Mouse (Mus musculus) liver, embryonic 15.5 days (tissue): ENCODE data around the gene Olfr1201. TPM values are rescaled to one million over a fixed set of nuclear protein-coding genes. Genes with fewer than 3 reads are reported as not detected.

Source experiments
- ATAC-seq: fragments of 200-750 bp; cut with Nextera tagmentation; 2 replicates; pipeline ENCODE4 v1.8.0; 2017; ENCODE audit warnings: moderate number of reproducible peaks, mild to moderate bottlenecking, moderate library complexity; ENCODE audit not compliant: insufficient read depth
- H3K27ac ChIP-seq: fragments of 300-500 bp; sonication (generic); replicated peaks from 2 replicates; pipeline ENCODE4 v1.5.1; 2015; ENCODE audit warnings: mild to moderate bottlenecking, inconsistent platforms
- H3K27me3 ChIP-seq: fragments of 300-500 bp; sonication (generic); 2 replicates; pipeline ENCODE4 v1.6.1; 2015; ENCODE audit warnings: mild to moderate bottlenecking, inconsistent platforms
- H3K36me3 ChIP-seq: fragments of 300-500 bp; sonication (generic); replicated peaks from 2 replicates; pipeline ENCODE4 v1.6.1; 2015; ENCODE audit warnings: moderate library complexity, mild to moderate bottlenecking, inconsistent platforms
- H3K4me1 ChIP-seq: fragments of 300-500 bp; sonication (generic); replicated peaks from 2 replicates; pipeline ENCODE4 v1.6.1; 2015; ENCODE audit warnings: inconsistent platforms
- H3K4me2 ChIP-seq: fragments of 300-500 bp; sonication (generic); 2 replicates; pipeline ENCODE4 v1.6.1; 2015; ENCODE audit warnings: moderate library complexity, mild to moderate bottlenecking, inconsistent platforms
- H3K4me3 ChIP-seq: fragments of 300-500 bp; sonication (generic); replicated peaks from 2 replicates; pipeline ENCODE4 v1.5.1; 2015; ENCODE audit warnings: mild to moderate bottlenecking, inconsistent platforms
- H3K9ac ChIP-seq: fragments of 300-500 bp; sonication (generic); 2 replicates; pipeline ENCODE4 v1.6.1; 2015; ENCODE audit warnings: moderate library complexity, mild to moderate bottlenecking, inconsistent platforms
- H3K9me3 ChIP-seq: fragments of 300-500 bp; sonication (generic); replicated peaks from 2 replicates; pipeline ENCODE4 v1.6.1; 2016; ENCODE audit warnings: inconsistent platforms
- WGBS: fragments of 180-500 bp; shearing (Covaris S2); methylation state at CpG from one replicate; pipeline ENCODE4 v1.1.7; 2015; ENCODE audit warnings: mixed read lengths; ENCODE audit not compliant: insufficient replicate concordance; 5-methylcytosine and 5-hydroxymethylcytosine counted together
- polyA plus RNA-seq: library from polyadenylated mRNA; unstranded; fragments of >200 nt; fragmentation: Nextera tagmentation; extraction: Ambion mirVana; gene quantifications from 2 replicates; pipeline ENCODE4 v1.2.1, GENCODE M21; 2015

Olfr1201 gene
- polyA plus RNA-seq: not detected in 2 replicates

DNA sequence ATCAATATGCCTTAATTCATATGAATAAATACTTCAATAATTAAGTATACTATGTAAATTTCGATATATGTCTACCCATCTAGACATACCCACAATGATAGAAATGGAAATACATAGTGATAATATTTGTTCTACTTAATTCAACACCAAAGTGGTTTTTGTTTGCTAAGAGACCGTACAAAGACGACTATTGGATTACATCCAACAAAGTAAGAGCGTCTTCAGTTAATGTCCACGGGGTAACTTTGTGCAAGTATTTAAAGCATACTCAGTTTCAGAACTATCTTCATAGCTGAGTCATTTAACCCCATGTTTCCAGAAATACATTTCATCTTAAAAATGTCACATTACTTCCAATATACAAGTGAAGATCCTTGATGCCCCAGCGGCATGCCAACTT is at the start of gene Olfr1201:
Gene Olfr1201 (plus strand): TSS at position 301 of the 400 bp plus-strand sequence.
- ATAC-seq: no peak
- Histone ChIP-seq H3K27ac (no peak within 1 kb of the TSS), H3K4me1 (no peaks in the 10 kb centered on the region), H3K9ac (no peak within 1 kb of the TSS), H3K4me3 (no peak within 1 kb of the TSS), H3K27me3 (no peaks in the 10 kb centered on the region), H3K4me2 (no peak within 1 kb of the TSS), H3K36me3 (no peaks in the 10 kb centered on the region), H3K9me3 (no peaks in the 10 kb centered on the region)
- WGBS: 64% methylated on average over 6 of the region's 6 CpGs

DNA sequence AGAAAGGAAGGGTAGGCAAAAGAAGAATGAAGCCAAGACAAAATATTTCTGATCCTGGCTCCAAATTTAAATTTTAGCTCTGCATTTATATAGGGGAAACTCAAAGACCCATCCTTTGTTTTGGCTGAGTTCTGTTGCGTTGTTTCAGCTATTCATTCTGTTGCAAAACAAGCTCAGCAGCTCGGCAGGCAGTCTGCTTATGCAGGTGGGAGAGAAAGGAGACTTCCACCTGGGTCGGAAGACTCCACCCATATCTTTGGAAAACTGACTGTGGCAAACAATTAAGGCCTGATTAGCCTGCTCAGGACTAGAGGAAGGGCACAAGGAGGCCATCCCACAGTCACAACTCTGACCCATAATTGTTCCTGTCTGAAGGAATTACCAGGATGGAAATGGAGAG is 49.5 kb upstream of the Olfr1201 start:
- Histone ChIP-seq H3K27me3 (no peaks in the 10 kb centered on the region), H3K9ac (no peak overlapping the region), H3K9me3 (no peaks in the 10 kb centered on the region), H3K4me2 (no peak overlapping the region), H3K27ac (no peak overlapping the region), H3K4me3 (no peak overlapping the region), H3K36me3 (no peaks in the 10 kb centered on the region), H3K4me1 (no peaks in the 10 kb centered on the region)
- 55% methylated on average over 3 of the region's 3 CpGs for WGBS
- no peak for ATAC-seq

DNA sequence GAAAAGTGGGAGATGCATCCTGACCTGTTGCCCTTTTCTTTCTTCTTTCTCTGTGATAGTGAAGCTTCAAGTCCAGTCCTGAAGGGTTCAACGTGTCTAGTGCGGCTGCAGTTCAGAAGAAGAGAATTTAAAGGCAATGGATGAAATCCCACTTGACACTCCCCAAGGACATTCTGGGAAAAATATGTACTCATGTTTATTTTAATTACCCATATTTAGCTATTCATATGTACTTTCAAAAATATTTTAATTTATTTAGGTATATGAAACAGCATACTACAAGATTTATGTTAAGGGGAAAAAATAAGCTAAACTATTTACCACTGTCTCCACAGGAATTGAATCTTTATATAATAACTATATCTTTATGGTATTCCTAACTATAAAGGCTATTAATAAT is 41.6 kb upstream of the Olfr1201 start, which contains the start of gene Olfr1198:
Gene Olfr1198 (minus strand): TSS at position 101 of the 400 bp plus-strand sequence.
- WGBS: 56% methylated on average over 2 of the region's 2 CpGs
- no peak within 1 kb of the TSS for H3K9ac ChIP-seq
- H3K4me3 ChIP-seq: no peak within 1 kb of the TSS
- H3K27me3 ChIP-seq: no peaks in the 10 kb centered on the region
- no peak within 1 kb of the TSS for H3K4me2 ChIP-seq
- no peak within 1 kb of the TSS for H3K27ac ChIP-seq
- H3K36me3 ChIP-seq: no peaks in the 10 kb centered on the region
- no peaks in the 10 kb centered on the region for H3K9me3 ChIP-seq
- ATAC-seq: no peak
- H3K4me1 ChIP-seq: no peaks in the 10 kb centered on the region

DNA sequence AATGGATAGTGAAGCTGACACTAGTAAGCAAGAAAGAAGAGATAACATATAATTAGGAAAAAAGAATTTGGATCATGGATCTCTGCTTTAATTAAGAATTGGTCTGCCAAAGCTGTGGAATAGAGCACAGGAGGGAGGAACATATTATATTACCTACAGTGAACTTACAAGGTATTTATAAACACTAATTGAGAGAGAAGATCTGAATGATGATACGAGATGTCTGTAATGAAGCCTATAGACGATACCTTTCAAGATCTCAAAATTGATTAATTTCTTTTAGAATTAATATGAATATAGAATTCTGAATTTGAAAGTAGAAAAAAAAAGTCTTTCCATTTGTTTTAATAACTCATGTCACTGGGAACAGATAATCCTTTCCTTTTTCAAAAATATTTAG is 32.5 kb upstream of the Olfr1201 start, which contains the start of gene Olfr1199:
Gene Olfr1199 (minus strand): TSS at position 101 of the 400 bp plus-strand sequence.
- H3K9me3 ChIP-seq: no peaks in the 10 kb centered on the region
- H3K9ac ChIP-seq: no peak within 1 kb of the TSS
- no peaks in the 10 kb centered on the region for H3K4me1 ChIP-seq
- no peaks in the 10 kb centered on the region for H3K36me3 ChIP-seq
- no peak within 1 kb of the TSS for H3K4me3 ChIP-seq
- ATAC-seq: no peak
- H3K4me2 ChIP-seq: no peak within 1 kb of the TSS
- 69% methylated on average over 2 of the region's 2 CpGs for WGBS
- no peaks in the 10 kb centered on the region for H3K27me3 ChIP-seq
- H3K27ac ChIP-seq: no peak within 1 kb of the TSS

DNA sequence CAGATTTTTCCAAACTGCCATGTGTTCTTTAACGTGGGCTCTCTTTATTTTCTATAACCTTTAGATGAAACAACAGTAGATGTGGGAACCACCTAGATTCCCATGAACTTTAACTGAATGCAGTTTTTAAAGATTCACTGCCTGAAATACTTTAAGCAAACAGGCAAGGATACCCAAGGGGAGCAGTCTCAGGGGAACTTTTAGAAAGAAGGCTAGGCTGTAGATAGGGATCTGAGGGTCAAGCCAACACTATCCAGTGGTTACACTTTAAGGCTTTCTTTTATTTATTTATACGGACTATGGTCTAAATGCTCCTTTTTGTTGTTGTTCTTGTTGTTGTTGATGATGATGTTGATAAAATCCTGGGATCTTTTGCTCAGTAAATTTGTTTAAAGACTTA is 22.4 kb upstream of the Olfr1201 start, which contains the start of gene Olfr1200:
Gene Olfr1200 (minus strand): TSS at position 101 of the 400 bp plus-strand sequence.
- ATAC-seq: no peak
- WGBS: 52% methylated on average over 2 of the region's 2 CpGs
- Histone ChIP-seq H3K27me3 (no peaks in the 10 kb centered on the region), H3K4me1 (no peaks in the 10 kb centered on the region), H3K4me3 (no peak within 1 kb of the TSS), H3K4me2 (no peak within 1 kb of the TSS), H3K9me3 (no peaks in the 10 kb centered on the region), H3K36me3 (no peaks in the 10 kb centered on the region), H3K9ac (no peak within 1 kb of the TSS), H3K27ac (no peak within 1 kb of the TSS)

DNA sequence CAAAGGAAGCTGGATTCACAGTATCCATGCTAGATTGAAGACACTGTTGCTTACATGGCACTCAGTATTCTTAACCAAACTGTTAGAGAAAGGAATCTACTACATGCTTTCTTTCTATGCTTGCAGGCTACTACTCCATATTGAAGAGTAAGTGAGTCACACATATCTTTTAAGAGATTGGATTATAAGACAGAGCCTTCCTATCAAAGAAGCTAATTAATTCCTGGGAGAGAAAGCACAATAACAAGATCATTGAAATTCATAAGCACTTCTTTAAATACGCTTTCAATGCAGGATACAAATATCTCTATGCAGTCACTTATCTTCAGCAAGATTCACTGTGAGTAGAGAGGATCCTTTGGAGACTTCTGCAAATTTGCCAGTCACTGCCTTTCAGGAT is 21.4 kb downstream of the Olfr1201 start, which contains the start of gene Olfr1202:
Gene Olfr1202 (plus strand): TSS at position 301 of the 400 bp plus-strand sequence.
- 51% methylated on average over 1 of the region's 1 CpGs for WGBS

DNA sequence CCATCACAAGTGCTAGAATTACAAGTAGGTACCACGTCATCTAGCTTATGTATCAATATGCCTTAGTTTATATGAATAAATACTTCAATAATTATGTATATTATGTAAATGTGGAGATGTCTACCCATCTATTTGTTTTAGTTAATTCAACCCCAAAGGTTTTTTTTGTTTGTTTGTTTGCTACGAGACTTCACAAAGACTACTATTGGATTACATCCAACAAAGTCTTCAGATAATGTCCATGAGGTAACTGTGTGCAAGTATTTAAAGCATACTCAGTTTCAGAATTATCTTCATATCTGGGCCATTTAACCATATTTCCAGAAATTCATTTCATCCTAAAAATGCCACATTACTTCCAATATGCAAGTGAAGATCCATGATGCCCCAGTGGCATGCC is 36.6 kb downstream of the Olfr1201 start, which contains the start of gene Olfr1205:
Gene Olfr1205 (plus strand): TSS at position 301 of the 400 bp plus-strand sequence.
- ATAC-seq: no peak

More for the DNA sequence above, 21.4 kb downstream of the Olfr1201 start, which contains the start of gene Olfr1202:
- Histone ChIP-seq H3K9ac (no peak within 1 kb of the TSS), H3K27me3 (no peaks in the 10 kb centered on the region), H3K4me1 (no peaks in the 10 kb centered on the region), H3K27ac (no peak within 1 kb of the TSS), H3K36me3 (no peaks in the 10 kb centered on the region), H3K4me2 (no peak within 1 kb of the TSS), H3K4me3 (no peak within 1 kb of the TSS), H3K9me3 (no peaks in the 10 kb centered on the region)
- no peak for ATAC-seq

DNA sequence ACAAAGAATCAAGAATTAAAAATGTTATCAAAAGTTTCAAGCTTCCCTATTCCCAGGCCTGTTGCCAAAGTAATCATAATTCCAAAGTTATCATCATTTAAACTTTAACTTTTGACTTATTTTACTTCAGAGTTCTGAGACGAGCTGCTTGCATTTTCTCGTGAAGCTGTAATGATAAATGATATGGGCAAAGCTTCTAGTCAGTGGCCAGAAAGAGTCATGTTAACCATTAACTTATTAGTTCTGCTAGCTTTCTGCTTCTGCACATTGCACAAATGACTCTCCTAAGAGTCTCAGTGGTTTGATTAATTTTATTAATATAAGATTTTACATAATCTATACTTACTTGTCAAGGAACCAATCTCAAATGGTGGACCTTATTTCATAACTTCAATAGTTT is 45.6 kb downstream of the Olfr1201 start:
- WGBS: 55% methylated on average over 2 of the region's 2 CpGs
- H3K36me3 ChIP-seq: no peaks in the 10 kb centered on the region
- H3K9me3 ChIP-seq: no peaks in the 10 kb centered on the region
- ATAC-seq: no peak
- H3K4me1 ChIP-seq: no peaks in the 10 kb centered on the region
- H3K4me3 ChIP-seq: no peak overlapping the region
- H3K4me2 ChIP-seq: no peak overlapping the region
- no peak overlapping the region for H3K9ac ChIP-seq
- no peak overlapping the region for H3K27ac ChIP-seq
- no peaks in the 10 kb centered on the region for H3K27me3 ChIP-seq

More for the DNA sequence above, 36.6 kb downstream of the Olfr1201 start, which contains the start of gene Olfr1205:
- H3K9ac ChIP-seq: no peak within 1 kb of the TSS
- H3K4me1 ChIP-seq: no peaks in the 10 kb centered on the region
- no peaks in the 10 kb centered on the region for H3K27me3 ChIP-seq
- 70% methylated on average over 2 of the region's 2 CpGs for WGBS
- no peak within 1 kb of the TSS for H3K4me3 ChIP-seq
- H3K27ac ChIP-seq: no peak within 1 kb of the TSS
- H3K4me2 ChIP-seq: no peak within 1 kb of the TSS
- H3K36me3 ChIP-seq: no peaks in the 10 kb centered on the region
- no peaks in the 10 kb centered on the region for H3K9me3 ChIP-seq

Other genes with a start within 250 kb of the Olfr1201 start
- gene Olfr1188, start 236.1 kb upstream of the Olfr1201 start, polyA plus RNA-seq: not detected in 2 replicates
- not detected in 2 replicates for gene Olfr1189, start 206.6 kb upstream of the Olfr1201 start, polyA plus RNA-seq
- gene Olfr1191-ps1, start 152.5 kb upstream of the Olfr1201 start, polyA plus RNA-seq: not detected in 2 replicates
- not detected in 2 replicates for gene Olfr1192-ps1, start 144.5 kb upstream of the Olfr1201 start, polyA plus RNA-seq
- not detected in 2 replicates for gene Olfr1193, start 117.4 kb upstream of the Olfr1201 start, polyA plus RNA-seq
- not detected in 2 replicates for gene Olfr1195, start 103.8 kb upstream of the Olfr1201 start, polyA plus RNA-seq
- gene Olfr1196, start 88.4 kb upstream of the Olfr1201 start, polyA plus RNA-seq: not detected in 2 replicates
- gene Olfr1197, start 60.7 kb upstream of the Olfr1201 start, polyA plus RNA-seq: not detected in 2 replicates
- gene Olfr1198, start 41.7 kb upstream of the Olfr1201 start, polyA plus RNA-seq: not detected in 2 replicates
- gene Olfr1199, start 32.6 kb upstream of the Olfr1201 start, polyA plus RNA-seq: not detected in 2 replicates
- not detected in 2 replicates for gene Olfr1200, start 22.5 kb upstream of the Olfr1201 start, polyA plus RNA-seq
- gene Olfr1202, start 21.5 kb downstream of the Olfr1201 start, polyA plus RNA-seq: not detected in 2 replicates
- gene Olfr1205, start 36.7 kb downstream of the Olfr1201 start, polyA plus RNA-seq: not detected in 2 replicates
- not detected in 2 replicates for gene Olfr1204, start 56.3 kb downstream of the Olfr1201 start, polyA plus RNA-seq
- gene Olfr1206, start 70.2 kb downstream of the Olfr1201 start, polyA plus RNA-seq: not detected in 2 replicates
- not detected in 2 replicates for gene Olfr1208, start 109.3 kb downstream of the Olfr1201 start, polyA plus RNA-seq
- gene Olfr1209, start 122.1 kb downstream of the Olfr1201 start, polyA plus RNA-seq: not detected in 2 replicates
- gene Olfr1211, start 145.1 kb downstream of the Olfr1201 start, polyA plus RNA-seq: not detected in 2 replicates
- not detected in 2 replicates for gene Olfr1212, start 160.9 kb downstream of the Olfr1201 start, polyA plus RNA-seq
- gene Gm13762, start 187.2 kb downstream of the Olfr1201 start, polyA plus RNA-seq: not detected in 2 replicates
- not detected in 2 replicates for gene Olfr1214, start 199.6 kb downstream of the Olfr1201 start, polyA plus RNA-seq
- gene Olfr1215, start 213.9 kb downstream of the Olfr1201 start, polyA plus RNA-seq: not detected in 2 replicates
- not detected in 2 replicates for gene Olfr1216, start 225.3 kb downstream of the Olfr1201 start, polyA plus RNA-seq
- not detected in 2 replicates for gene Olfr1217, start 239.0 kb downstream of the Olfr1201 start, polyA plus RNA-seq